Mouse (Mus musculus): Measurements from ENCODE around the gene Kdm5a. TPM values are rescaled to one million over a fixed set of nuclear protein-coding genes. Genes with fewer than 3 reads are reported as not detected.

The Kdm5a gene
- total and polyA plus RNA-seq, 3 experiments, result 20.8 to 35.8 (median 29.3) TPM

DNA sequence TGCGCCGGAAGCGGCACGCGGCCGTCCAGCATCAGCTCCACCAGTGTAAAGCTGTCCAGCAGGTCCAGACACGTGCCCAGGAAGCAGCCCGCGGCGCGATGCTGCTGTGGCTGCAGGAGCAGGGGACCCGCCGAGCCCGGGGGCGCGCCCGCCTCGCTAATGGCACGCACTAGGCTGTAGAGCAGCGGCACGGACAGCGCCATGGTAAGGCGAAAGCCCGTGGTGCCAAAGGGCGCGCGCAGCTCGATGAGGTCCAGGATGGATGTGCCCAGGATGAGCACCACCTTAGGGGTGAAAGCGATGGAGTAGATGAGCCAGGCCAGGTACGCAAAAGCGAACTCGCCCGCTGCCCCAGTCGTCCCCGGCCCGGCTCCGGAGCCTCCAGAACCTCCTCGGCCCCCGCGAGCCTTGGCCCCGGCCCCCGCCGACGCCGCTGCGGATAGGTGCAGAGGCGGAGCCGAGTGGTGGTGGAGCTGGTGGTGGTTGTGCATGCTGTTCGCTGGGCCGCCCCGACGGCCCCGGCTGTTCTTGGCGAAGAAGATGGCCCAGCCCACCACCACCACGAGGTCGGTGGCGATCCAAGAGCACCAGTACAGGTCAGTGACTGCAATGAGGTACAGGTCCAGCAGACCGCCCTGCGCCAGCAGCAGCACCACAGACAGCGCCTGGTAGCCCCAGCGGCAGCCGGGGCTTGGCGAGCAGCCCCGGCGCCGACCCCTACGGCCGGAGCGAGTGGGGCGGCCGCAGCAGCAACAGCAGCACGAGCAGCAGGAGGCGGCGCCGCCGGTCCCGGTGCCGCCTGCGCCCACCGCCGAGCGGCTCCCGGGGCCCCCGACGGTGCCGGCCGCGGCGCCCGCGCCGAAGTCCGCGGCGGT lies 128.8 kb downstream of the Kdm5a start:
- no peak overlapping the region for H3K9ac ChIP-seq (ENCODE audit: insufficient read depth, low read depth)
- H3K79me2 ChIP-seq (replicated peaks; ENCODE audit: control insufficient read depth, extremely low read depth, insufficient read depth, poor library complexity, severe bottlenecking), result no peaks in the 10 kb centered on the region
- TF ChIP-seq IRF4 (IDR thresholded peaks at IDR 0.05; ENCODE audit: low read depth, low read length) (no peak), ZC3H11A (IDR thresholded peaks at IDR 0.05; ENCODE audit: low read depth, low read length) (no peak), MEF2A (IDR thresholded peaks at IDR 0.05; ENCODE audit: borderline replicate concordance, low read depth, low read length) (no peak), NRF1 (IDR thresholded peaks at IDR 0.05; ENCODE audit: low read depth, low read length) (no peak), NELFE (IDR thresholded peaks at IDR 0.05; ENCODE audit: low read depth, low read length) (no peak), MAZ (IDR thresholded peaks at IDR 0.05; ENCODE audit: low read depth, low read length) (no peak), UBTF (IDR thresholded peaks at IDR 0.05; ENCODE audit: low read depth, low read length) (no peak), SIN3A (IDR thresholded peaks at IDR 0.05; ENCODE audit: low read length) (no peak), ZKSCAN1 (IDR thresholded peaks at IDR 0.05; ENCODE audit: borderline replicate concordance, low read depth, low read length) (no peak), USF1 (IDR thresholded peaks at IDR 0.05; ENCODE audit: low read depth, low read length) (no peak), JUN (IDR thresholded peaks at IDR 0.05; ENCODE audit: insufficient read depth, low read depth, low read length) (no peak)
- H3K4me3 ChIP-seq (replicated peaks in 1 of 3; ENCODE audit: low read depth in 2 of 3, low read length in 2 of 3, poor library complexity in 1 of 3), result peak overlapping the region in 2 of 3 experiments; percentile 13 to 56
- DNase-seq (ENCODE audit: extremely low read depth), result no peak
- no peak overlapping the region for H3K27ac ChIP-seq (ENCODE audit: insufficient read depth, low read depth)
- no peaks in the 10 kb centered on the region for H3K36me3 ChIP-seq (replicated peaks in 1 of 2; ENCODE audit: control insufficient read depth in 1 of 2, insufficient read depth in 1 of 2, low read length in 1 of 2)
- H3K4me2 ChIP-seq (ENCODE audit: insufficient read depth, low read depth, poor library complexity, severe bottlenecking), result peak overlapping the region; percentile 76
- in situ Hi-C loops (cut with MboI; ENCODE audit: low pct_ligation_motif_present, low pct_unique_long_range_greater_than_20kb, low sequenced_read_pairs) (no loop called here), dilution Hi-C loops (cut with MboI; ENCODE audit: extremely low pct_ligation_motif_present, extremely low pct_unique_long_range_greater_than_20kb, low sequenced_read_pairs) (no loop called here)
- peaks cover 0 to 8% of the 10 kb centered on the region in 2 experiments; a peak in 2 of 4 replicates for H3K4me1 ChIP-seq (ENCODE audit: control insufficient read depth in 1 of 2, insufficient read depth in 2 of 2)
- peaks cover 26% of the 10 kb centered on the region for H3K27me3 ChIP-seq (replicated peaks)
- peaks cover 11% of the 10 kb centered on the region for H3K9me3 ChIP-seq (replicated peaks; ENCODE audit: low read length)

DNA sequence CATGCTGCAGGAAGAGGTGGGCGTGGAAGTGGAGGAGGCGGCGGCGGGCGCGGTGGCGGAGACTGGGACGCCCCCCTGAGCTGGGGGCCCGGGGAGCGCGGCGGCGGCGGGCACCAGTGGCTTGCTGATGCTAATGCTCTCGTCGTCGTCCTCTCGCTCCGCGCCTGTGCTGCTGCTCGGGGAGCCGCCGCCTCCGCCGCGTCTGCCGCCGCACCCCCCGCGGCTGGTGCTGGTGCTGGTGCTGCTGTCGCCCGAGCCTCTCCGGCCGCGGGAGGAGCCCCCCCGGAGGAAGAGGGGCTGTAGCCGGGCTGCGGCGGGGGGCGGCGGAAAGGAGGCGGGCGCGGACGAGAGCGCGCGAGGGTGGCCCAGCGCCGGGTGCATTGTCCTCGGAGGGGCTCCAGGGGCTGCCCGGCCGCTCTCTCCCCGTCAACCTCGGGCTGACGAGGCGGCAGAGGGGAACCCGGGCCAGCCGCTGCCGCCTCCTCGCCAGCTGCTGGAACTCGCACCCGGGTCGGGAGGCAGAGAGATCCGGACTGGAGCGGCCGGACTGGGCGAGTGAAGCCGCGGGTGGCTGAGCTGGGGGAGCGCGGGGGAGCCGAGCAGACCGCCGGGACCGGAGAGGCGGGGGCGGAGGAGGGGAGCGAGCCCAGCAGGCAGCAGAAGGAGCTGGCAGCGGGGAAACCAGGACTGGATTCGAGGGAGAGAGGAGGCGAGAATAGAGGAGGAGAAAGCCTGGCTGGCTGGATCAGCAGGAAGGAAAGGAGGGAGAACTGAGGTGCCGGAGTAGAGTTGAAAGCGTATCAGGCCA lies 129.7 kb downstream of the Kdm5a start, which contains the start of gene Tmem121b:
Gene Tmem121b (minus strand): TSS at position 434 of the 808 bp plus-strand sequence.
- in situ Hi-C loops (cut with MboI; ENCODE audit: low pct_ligation_motif_present, low pct_unique_long_range_greater_than_20kb, low sequenced_read_pairs), result no loop called here
- DNase-seq (ENCODE audit: extremely low read depth), result no peak
- Histone ChIP-seq H3K4me2 (ENCODE audit: insufficient read depth, low read depth, poor library complexity, severe bottlenecking) (peak within 1 kb of the TSS; percentile 76), H3K4me3 (replicated peaks in 1 of 3; ENCODE audit: low read depth in 2 of 3, low read length in 2 of 3, poor library complexity in 1 of 3) (peak within 1 kb of the TSS in 2 of 3 experiments; percentile 13 to 56), H3K9me3 (replicated peaks; ENCODE audit: low read length) (peaks cover 11% of the 10 kb centered on the region), H3K36me3 (replicated peaks in 1 of 2; ENCODE audit: control insufficient read depth in 1 of 2, insufficient read depth in 1 of 2, low read length in 1 of 2) (no peaks in the 10 kb centered on the region), H3K4me1 (ENCODE audit: control insufficient read depth in 1 of 2, insufficient read depth in 2 of 2) (peaks cover 0 to 4% of the 10 kb centered on the region in 2 experiments; a peak in 2 of 4 replicates), H3K79me2 (replicated peaks; ENCODE audit: control insufficient read depth, extremely low read depth, insufficient read depth, poor library complexity, severe bottlenecking) (no peaks in the 10 kb centered on the region), H3K27me3 (replicated peaks) (peaks cover 26% of the 10 kb centered on the region), H3K9ac (ENCODE audit: insufficient read depth, low read depth) (no peak within 1 kb of the TSS), H3K27ac (ENCODE audit: insufficient read depth, low read depth) (no peak within 1 kb of the TSS)
- TF ChIP-seq NRF1 (IDR thresholded peaks at IDR 0.05; ENCODE audit: low read depth, low read length) (no peak), KAT2A (IDR thresholded peaks at IDR 0.05; ENCODE audit: insufficient replicate concordance, low read length) (no peak), RAD21 (IDR thresholded peaks at IDR 0.05; ENCODE audit: low read depth, low read length) (no peak), MXI1 (IDR thresholded peaks at IDR 0.05; ENCODE audit: low read depth, low read length) (no peak), POLR2AphosphoS2 (IDR thresholded peaks at IDR 0.05; ENCODE audit: low read depth, low read length) (no peak), SIN3A (IDR thresholded peaks at IDR 0.05; ENCODE audit: low read length) (no peak), USF2 (conservative IDR thresholded peaks at IDR 0.05; ENCODE audit: low read depth, low read length) (no peak), RCOR1 (conservative IDR thresholded peaks at IDR 0.05; ENCODE audit: low read depth, low read length) (no peak), MEF2A (IDR thresholded peaks at IDR 0.05; ENCODE audit: borderline replicate concordance, low read depth, low read length) (no peak), CHD1 (IDR thresholded peaks at IDR 0.05; ENCODE audit: low read depth, low read length) (no peak), BHLHE40 (IDR thresholded peaks at IDR 0.05; ENCODE audit: low read depth, low read length) (no peak), ZKSCAN1 (IDR thresholded peaks at IDR 0.05; ENCODE audit: borderline replicate concordance, low read depth, low read length) (no peak), E2F4 (IDR thresholded peaks at IDR 0.05; ENCODE audit: insufficient replicate concordance, low read depth, low read length) (no peak), TCF12 (IDR thresholded peaks at IDR 0.05; ENCODE audit: low read depth, low read length) (no peak), SMC3 (IDR thresholded peaks at IDR 0.05; ENCODE audit: low read depth, low read length) (no peak), MYC (IDR thresholded peaks at IDR 0.05; ENCODE audit: low read depth, low read length) (no peak), ELF1 (IDR thresholded peaks at IDR 0.05; ENCODE audit: low read depth, low read length) (no peak)
- dilution Hi-C loops (cut with MboI; ENCODE audit: extremely low pct_ligation_motif_present, extremely low pct_unique_long_range_greater_than_20kb, low sequenced_read_pairs), result no loop called here
